Mouse (Mus musculus) neural tube, embryonic 14.5 days (tissue): ENCODE measurements around the gene Atoh8. TPM values are rescaled to one million over a fixed set of nuclear protein-coding genes. Genes with fewer than 3 reads are reported as not detected.

Source experiments
- ATAC-seq: fragments of 200-750 bp; cut with Nextera tagmentation; 2 replicates; pipeline ENCODE4 v1.8.0; 2017; ENCODE audit warnings: low read depth, mild to moderate bottlenecking, moderate TSS enrichment, moderate library complexity
- H3K27ac ChIP-seq: fragments of 300-500 bp; sonication (generic); 2 replicates; pipeline ENCODE4 v1.5.1; 2014; ENCODE audit warnings: low read depth, mild to moderate bottlenecking, control low read depth, low read length, moderate library complexity, mixed read lengths
- H3K27me3 ChIP-seq: fragments of 300-500 bp; sonication (generic); 2 replicates; pipeline ENCODE4 v1.6.1; 2014; ENCODE audit warnings: low read length; ENCODE audit not compliant: control insufficient read depth, insufficient read depth
- H3K36me3 ChIP-seq: fragments of 300-500 bp; sonication (generic); 2 replicates; pipeline ENCODE4 v1.6.1; 2014; ENCODE audit warnings: low read length, mixed read lengths; ENCODE audit not compliant: control insufficient read depth, insufficient read depth
- H3K4me1 ChIP-seq: fragments of 300-500 bp; sonication (generic); 2 replicates; pipeline ENCODE4 v1.6.1; 2014; ENCODE audit warnings: low read length; ENCODE audit not compliant: control insufficient read depth, insufficient read depth
- H3K4me2 ChIP-seq: fragments of 300-500 bp; sonication (generic); 2 replicates; pipeline ENCODE4 v1.6.1; 2014; ENCODE audit warnings: mild to moderate bottlenecking, low read depth, low read length, control low read depth
- H3K4me3 ChIP-seq: fragments of 300-500 bp; sonication (generic); 2 replicates; pipeline ENCODE4 v1.5.1; 2014; ENCODE audit warnings: low read depth, low read length, control low read depth, mixed read lengths
- H3K9ac ChIP-seq: fragments of 300-500 bp; sonication (generic); replicated peaks from 2 replicates; pipeline ENCODE4 v1.6.1; 2014; ENCODE audit warnings: low read depth, mild to moderate bottlenecking, control low read depth, low read length, mixed read lengths
- H3K9me3 ChIP-seq: fragments of 300-500 bp; sonication (generic); 2 replicates; pipeline ENCODE4 v1.6.1; 2016; ENCODE audit warnings: low read length; ENCODE audit not compliant: control insufficient read depth
- WGBS: fragments of 180-500 bp; shearing (Covaris S2); extraction: QIAGEN DNeasy Blood & Tissue Kit; methylation state at CpG from one replicate; pipeline ENCODE4 v1.1.7; 2014; 5-methylcytosine and 5-hydroxymethylcytosine counted together
- polyA plus RNA-seq: library from polyadenylated mRNA; unstranded; fragments of >200 nt; fragmentation: Nextera tagmentation; extraction: Ambion mirVana; gene quantifications from 2 replicates; pipeline ENCODE4 v1.2.1, GENCODE M21; 2014

Gene Atoh8
- polyA plus RNA-seq, 1 experiment from 2014 or later = 1.1 TPM

- H3K27me3 ChIP-seq = no peaks in the 10 kb centered on the region
- H3K4me2 ChIP-seq = no peak overlapping the region
- no peak for ATAC-seq
- no peak overlapping the region for H3K4me3 ChIP-seq
- H3K4me1 ChIP-seq = no peaks in the 10 kb centered on the region
- WGBS = 91% methylated on average over 12 of the region's 12 CpGs
- no peaks in the 10 kb centered on the region for H3K36me3 ChIP-seq
- H3K9me3 ChIP-seq = no peaks in the 10 kb centered on the region
- H3K9ac ChIP-seq = no peak overlapping the region
- no peak overlapping the region for H3K27ac ChIP-seq
Measured at GRCm38 (mm10) chr6:72179562-72180502, 55.5 kb downstream of the Atoh8 start.

- Histone ChIP-seq H3K27ac (no peak overlapping the region), H3K4me1 (no peaks in the 10 kb centered on the region), H3K4me2 (no peak overlapping the region), H3K9me3 (no peaks in the 10 kb centered on the region), H3K4me3 (no peak overlapping the region), H3K9ac (no peak overlapping the region), H3K27me3 (no peaks in the 10 kb centered on the region), H3K36me3 (no peaks in the 10 kb centered on the region)
- ATAC-seq = no peak
- 94% methylated on average over 3 of the region's 3 CpGs for WGBS
Measured at GRCm38 (mm10) chr6:72179006-72179405, 56.4 kb downstream of the Atoh8 start.

- no peaks in the 10 kb centered on the region for H3K36me3 ChIP-seq
- no peak for ATAC-seq
- no peaks in the 10 kb centered on the region for H3K4me1 ChIP-seq
- H3K4me2 ChIP-seq = no peak overlapping the region
- no peaks in the 10 kb centered on the region for H3K9me3 ChIP-seq
- WGBS = 84% methylated on average over 3 of the region's 3 CpGs
- H3K9ac ChIP-seq = no peak overlapping the region
- H3K27ac ChIP-seq = no peak overlapping the region
- H3K4me3 ChIP-seq = no peak overlapping the region
- H3K27me3 ChIP-seq = no peaks in the 10 kb centered on the region
Measured at GRCm38 (mm10) chr6:72177417-72177816, 58.0 kb downstream of the Atoh8 start.

- Histone ChIP-seq H3K27me3 (no peaks in the 10 kb centered on the region), H3K27ac (no peak overlapping the region), H3K4me3 (no peak overlapping the region), H3K9ac (no peak overlapping the region), H3K36me3 (no peaks in the 10 kb centered on the region), H3K4me1 (no peaks in the 10 kb centered on the region), H3K9me3 (no peaks in the 10 kb centered on the region), H3K4me2 (no peak overlapping the region)
- WGBS = 53% methylated on average over 5 of the region's 5 CpGs
- ATAC-seq = no peak
Measured at GRCm38 (mm10) chr6:72176004-72176403, 59.4 kb downstream of the Atoh8 start.

- no peak overlapping the region for H3K27ac ChIP-seq
- no peaks in the 10 kb centered on the region for H3K4me1 ChIP-seq
- no peaks in the 10 kb centered on the region for H3K36me3 ChIP-seq
- H3K9me3 ChIP-seq = no peaks in the 10 kb centered on the region
- H3K4me2 ChIP-seq = no peak overlapping the region
- ATAC-seq = no peak
- H3K9ac ChIP-seq = no peak overlapping the region
- WGBS = 58% methylated on average over 3 of the region's 3 CpGs
- H3K4me3 ChIP-seq = no peak overlapping the region
- no peaks in the 10 kb centered on the region for H3K27me3 ChIP-seq
Measured at GRCm38 (mm10) chr6:72175419-72175818, 60.0 kb downstream of the Atoh8 start.

GRCm38 (mm10) chr6:72173350-72173749, 62.0 kb downstream of the Atoh8 start:
- no peaks in the 10 kb centered on the region for H3K27me3 ChIP-seq
- ATAC-seq = no peak
- no peaks in the 10 kb centered on the region for H3K4me1 ChIP-seq
- no peaks in the 10 kb centered on the region for H3K36me3 ChIP-seq
- no peaks in the 10 kb centered on the region for H3K9me3 ChIP-seq
- no peak overlapping the region for H3K4me2 ChIP-seq
- no peak overlapping the region for H3K27ac ChIP-seq
- WGBS = 98% methylated on average over 1 of the region's 1 CpGs
- H3K4me3 ChIP-seq = no peak overlapping the region
- no peak overlapping the region for H3K9ac ChIP-seq

- 93% methylated on average over 3 of the region's 3 CpGs for WGBS
- no peaks in the 10 kb centered on the region for H3K4me1 ChIP-seq
- no peak overlapping the region for H3K27ac ChIP-seq
Measured at GRCm38 (mm10) chr6:72171391-72171790, 64.0 kb downstream of the Atoh8 start.

GRCm38 (mm10) chr6:72165907-72166306, 69.5 kb downstream of the Atoh8 start:
- WGBS = 58% methylated on average over 2 of the region's 2 CpGs
- Histone ChIP-seq H3K9me3 (no peaks in the 10 kb centered on the region), H3K4me1 (no peaks in the 10 kb centered on the region), H3K4me2 (no peak overlapping the region), H3K9ac (no peak overlapping the region), H3K4me3 (no peak overlapping the region), H3K27ac (no peak overlapping the region), H3K36me3 (no peaks in the 10 kb centered on the region), H3K27me3 (no peaks in the 10 kb centered on the region)
- no peak for ATAC-seq

More at GRCm38 (mm10) chr6:72171391-72171790, 64.0 kb downstream of the Atoh8 start:
- no peak overlapping the region for H3K4me3 ChIP-seq
- H3K36me3 ChIP-seq = no peaks in the 10 kb centered on the region
- H3K9me3 ChIP-seq = no peaks in the 10 kb centered on the region
- H3K9ac ChIP-seq = no peak overlapping the region
- no peaks in the 10 kb centered on the region for H3K27me3 ChIP-seq
- no peak for ATAC-seq
- no peak overlapping the region for H3K4me2 ChIP-seq
